Mouse (Mus musculus) kidney, adult 8-10 months (tissue): ENCODE measurements at regions not wholly inside any gene's neighbourhood (a gene's known extent, or its start where the extent isn't known, plus 50 kb on each side); places are given as distances from the start of the nearest gene placed in this dataset.

Experiments used
- DNase-seq, 2 experiments: peaks; one replicate each; pipeline ENCODE4 v3.0.0; 2022

- DNase-seq, result peak; percentile 48 to 86
Observed at GRCm38 (mm10) chr13:107113949-107114690, 92.2 kb upstream of the Kif2a start.

DNA sequence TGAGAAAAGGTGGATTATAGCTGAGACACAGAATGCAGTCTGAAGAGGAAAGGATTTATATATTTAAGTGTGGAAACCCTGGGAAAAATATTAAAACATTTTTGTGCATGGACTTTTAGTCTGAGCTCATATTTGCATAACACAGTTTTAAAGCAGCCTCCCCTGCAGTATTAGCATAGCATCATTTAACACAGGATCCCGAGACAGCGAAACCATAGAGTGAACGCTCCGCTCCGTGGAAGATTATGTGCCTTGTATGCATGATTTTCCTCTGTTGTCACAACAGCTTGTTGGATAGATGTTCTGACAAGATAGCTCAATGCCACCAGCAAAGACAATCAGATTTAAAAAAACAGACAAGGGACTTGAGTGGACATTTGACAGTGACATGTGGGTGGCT, 86.1 kb upstream of the Kif2a start:
- DNase-seq, result no peak

DNA sequence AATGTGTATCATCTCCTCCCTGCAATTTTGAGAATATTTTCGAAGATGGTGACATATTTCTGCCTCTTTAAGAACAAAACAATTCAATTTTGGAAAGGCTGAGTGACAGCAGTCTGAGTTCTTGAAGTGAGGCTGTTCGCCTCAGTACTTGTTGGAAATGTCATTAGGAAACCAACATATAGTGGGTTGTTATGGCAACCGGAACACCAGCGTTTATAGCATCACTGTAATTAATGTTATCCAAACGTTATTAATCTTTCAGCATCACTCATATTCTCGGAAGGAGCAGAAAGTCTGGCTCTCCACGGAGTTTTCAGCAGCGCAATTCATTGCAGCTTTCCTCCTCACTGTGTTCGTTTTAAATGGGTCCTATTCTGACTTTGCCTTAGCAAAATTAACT, 85.6 kb upstream of the Kif2a start:
- no peak for DNase-seq

DNA sequence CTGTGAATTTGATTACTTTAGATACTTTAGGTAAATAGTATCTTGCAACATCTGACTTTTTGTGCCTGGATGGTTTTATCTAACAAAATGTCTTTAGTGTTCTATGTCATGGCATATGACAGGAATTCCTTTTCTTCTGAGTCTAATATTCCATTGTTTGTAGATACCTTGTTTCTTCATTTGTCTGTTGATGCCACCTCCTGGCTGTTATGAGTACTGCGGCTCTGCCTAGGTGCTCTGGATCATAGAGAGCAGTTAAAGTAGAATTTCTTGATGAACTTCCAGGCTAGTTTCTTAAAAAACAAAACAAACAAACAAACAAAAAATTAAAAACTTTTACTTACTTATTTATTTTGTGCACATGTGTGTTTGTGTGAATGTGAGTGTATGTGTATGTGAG, 83.6 kb upstream of the Kif2a start:
- peak; percentile 11 to 65 for DNase-seq

GRCm38 (mm10) chr13:107101598-107101997, 79.7 kb upstream of the Kif2a start:
- DNase-seq, result peak; percentile 55 to 80

- DNase-seq, result no peak
Observed at GRCm38 (mm10) chr13:107100852-107101325, 79.0 kb upstream of the Kif2a start.

- DNase-seq, result no peak
Observed at GRCm38 (mm10) chr13:107100116-107100515, 78.2 kb upstream of the Kif2a start.

DNA sequence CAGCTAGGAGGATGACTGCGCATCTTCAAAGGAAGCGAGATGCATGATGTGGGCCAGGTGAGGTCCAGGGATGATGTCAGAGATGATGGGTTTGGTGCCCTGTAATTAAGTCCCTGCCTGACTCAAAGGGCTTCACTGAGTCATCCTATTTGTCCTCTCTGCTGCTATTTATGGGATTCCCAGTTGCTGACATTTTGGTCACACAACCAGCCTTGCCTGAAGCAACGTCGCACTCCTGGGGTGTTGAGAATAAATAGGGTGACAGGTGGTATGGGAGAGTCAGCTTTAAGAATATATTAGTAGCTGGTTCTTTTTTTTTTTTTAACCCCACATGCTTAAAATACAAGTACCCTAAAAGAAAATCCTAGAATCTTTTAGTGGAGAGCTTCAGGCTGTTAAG, 75.1 kb upstream of the Kif2a start:
- no peak for DNase-seq

DNA sequence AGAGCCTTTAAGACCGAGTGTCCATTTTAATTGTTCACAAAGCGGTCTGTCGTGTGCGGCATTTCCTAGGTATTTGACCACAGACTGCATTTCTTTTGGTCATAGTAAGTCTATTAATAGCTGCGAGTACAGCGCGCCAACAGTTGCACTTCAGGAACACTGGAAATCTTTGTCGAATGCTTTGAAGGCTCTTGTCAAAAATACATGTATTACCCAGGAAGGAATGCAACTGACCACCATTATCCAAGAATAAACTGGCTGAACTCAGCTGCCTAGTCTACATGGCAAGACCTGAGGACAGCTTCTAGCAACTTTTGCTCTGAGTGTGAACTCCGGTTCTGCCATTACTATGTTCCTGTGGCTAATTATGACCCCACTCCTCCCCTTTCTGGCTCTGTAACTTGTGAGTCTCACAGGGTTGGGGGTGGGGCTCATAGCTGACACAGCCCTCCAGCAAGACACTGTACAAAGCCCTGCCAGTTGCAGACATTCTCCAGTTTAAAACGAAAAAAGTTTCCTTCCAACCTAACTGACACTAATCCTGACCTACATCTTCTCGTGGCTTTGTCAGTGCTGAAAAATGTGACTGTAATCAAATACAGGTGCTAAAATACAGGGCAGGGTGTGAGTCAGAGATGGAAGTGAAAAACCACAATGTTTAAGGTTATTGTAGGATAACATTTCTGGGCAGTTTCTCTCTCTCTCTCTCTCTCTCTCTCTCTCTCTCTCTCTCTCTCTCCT, 73.2 kb upstream of the Kif2a start:
- DNase-seq, result no peak

- DNase-seq, result no peak
Observed at GRCm38 (mm10) chr13:107094487-107094886, 72.6 kb upstream of the Kif2a start.

DNA sequence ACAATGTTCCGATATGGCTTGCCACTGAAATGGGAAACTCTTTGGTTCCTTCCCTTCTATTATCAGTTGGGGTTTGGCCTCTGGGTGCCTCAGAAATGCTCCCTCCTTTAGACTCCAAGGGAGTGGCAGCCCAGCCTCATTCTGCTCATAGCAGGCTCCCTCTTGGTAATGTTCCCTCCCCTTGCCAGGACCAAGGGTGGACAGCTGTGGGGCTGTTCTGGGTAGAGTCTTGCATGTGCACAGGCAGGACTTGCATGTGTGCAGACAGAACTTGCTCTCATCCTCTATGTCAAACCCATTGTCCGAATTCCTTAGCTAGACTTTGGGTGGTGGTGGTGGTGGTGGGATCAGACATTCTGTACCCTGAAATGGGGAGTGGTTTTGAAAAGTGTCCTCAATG, 71.8 kb upstream of the Kif2a start:
- no peak for DNase-seq

DNA sequence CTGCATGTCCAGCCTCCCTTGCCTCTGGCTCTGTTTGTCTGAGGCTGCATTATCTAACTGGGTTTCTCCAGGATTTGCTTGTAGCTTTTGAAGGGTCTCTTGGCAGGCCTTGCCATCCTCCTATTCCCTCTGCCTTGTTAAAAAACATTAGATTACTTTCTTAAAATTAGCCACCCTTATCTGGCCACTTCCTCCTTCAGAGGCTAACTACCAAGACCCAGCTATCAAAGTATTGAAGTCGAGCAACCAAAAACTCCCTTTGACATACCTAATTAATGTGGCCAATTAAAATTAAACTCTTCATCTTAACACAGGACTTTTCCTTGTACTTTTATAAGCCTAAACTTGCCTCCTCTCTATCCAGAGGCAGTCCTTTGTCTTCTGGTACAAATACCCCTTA, 66.3 kb upstream of the Kif2a start:
- no peak for DNase-seq

DNA sequence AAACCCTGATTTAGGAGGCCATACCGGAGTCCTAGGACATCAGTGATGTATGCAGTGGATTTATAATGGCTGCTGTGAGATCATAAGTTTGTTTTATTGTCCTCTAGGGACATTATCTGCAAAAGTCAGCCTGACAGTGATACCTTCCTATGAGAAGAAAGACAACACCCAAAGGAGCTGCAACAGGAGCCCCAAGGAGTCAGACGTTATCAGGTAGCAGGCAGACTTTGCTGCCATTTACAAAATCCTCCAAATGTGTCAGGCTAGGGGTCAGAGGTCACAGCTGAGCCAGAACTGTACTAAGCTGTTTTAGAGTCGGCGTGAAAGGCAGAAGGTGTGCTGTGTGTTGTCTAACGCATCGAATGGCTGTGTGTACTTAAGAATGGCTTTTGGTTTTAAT, 65.4 kb upstream of the Kif2a start:
- DNase-seq, result no peak

DNA sequence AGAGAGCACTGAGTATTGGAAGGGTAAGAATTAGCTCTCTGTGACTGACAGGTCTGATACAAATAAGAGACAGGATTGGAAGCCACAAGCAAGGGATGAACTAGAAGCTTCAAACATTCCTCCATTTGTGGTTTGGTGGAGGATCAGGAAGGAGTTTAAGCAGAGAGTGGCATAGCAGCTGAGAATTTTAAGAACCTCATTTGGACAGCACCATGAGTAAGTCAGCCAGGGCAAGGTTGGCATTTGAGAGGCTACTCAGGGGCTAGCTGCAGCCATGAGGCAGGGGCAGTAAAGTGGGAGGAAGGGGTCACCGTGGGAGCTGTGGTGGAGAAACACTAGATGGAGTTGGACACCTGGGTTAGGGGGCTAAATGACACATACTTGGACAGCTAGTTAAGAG, 56.2 kb upstream of the Kif2a start:
- no peak for DNase-seq

DNA sequence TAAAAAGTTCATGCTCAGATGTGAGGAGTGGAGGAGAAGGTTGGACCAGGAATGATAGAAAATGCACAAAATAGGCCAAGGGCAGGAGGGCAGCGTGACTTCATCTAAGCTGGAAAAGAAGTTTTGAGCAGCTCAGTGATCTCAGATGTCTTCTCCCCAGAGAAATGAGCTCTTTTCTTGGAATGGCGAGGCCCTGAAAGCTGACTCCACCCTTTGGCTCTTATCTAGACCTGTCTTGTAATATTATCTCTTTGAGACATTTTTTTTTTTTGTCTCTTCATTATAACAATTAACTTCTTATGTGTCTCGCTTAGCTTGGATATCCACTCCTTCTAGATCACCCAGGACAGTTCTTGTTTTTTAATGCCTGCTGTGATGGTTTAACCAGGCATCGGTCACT, 53.0 kb upstream of the Kif2a start:
- DNase-seq, result no peak

DNA sequence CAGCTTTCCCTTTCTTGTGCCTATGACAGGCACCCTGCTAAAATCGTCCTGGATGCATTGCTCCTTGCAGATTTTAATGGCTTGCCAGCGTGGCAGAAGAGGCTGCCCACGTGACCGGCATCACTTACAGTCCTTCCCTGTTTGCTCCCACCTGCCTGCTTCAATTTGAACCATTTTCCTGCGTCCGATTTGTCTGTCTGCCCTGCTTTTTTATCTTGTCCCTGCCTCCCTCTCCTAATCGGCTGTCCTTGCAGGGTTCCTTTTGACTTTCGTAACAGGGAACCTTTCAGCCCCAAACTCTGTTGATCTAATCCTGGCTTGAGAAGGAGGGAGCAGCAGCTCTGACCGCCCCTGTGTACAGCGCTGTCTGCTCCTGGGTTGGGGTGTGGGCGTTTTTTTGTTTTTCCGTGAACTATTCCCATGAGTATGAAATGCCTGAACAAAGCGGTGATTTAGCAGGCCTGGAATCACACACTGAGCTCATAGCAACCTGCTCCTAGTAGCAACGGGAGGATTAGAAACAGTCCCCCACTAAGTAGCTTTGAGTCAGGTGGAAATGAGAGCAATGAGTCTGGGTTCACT, 51.2 kb upstream of the Kif2a start:
- DNase-seq, result no peak

- no peak for DNase-seq
Observed at GRCm38 (mm10) chr13:107072345-107073038, 50.6 kb upstream of the Kif2a start.
